Mouse (Mus musculus) kidney, postnatal 14 days (tissue): ENCODE data around the gene Prr5.

Experiments
- DNase-seq: peaks from one replicate; pipeline ENCODE4 v3.0.0; 2022; ENCODE audit warnings: mixed read lengths

Prr5 gene

DNA sequence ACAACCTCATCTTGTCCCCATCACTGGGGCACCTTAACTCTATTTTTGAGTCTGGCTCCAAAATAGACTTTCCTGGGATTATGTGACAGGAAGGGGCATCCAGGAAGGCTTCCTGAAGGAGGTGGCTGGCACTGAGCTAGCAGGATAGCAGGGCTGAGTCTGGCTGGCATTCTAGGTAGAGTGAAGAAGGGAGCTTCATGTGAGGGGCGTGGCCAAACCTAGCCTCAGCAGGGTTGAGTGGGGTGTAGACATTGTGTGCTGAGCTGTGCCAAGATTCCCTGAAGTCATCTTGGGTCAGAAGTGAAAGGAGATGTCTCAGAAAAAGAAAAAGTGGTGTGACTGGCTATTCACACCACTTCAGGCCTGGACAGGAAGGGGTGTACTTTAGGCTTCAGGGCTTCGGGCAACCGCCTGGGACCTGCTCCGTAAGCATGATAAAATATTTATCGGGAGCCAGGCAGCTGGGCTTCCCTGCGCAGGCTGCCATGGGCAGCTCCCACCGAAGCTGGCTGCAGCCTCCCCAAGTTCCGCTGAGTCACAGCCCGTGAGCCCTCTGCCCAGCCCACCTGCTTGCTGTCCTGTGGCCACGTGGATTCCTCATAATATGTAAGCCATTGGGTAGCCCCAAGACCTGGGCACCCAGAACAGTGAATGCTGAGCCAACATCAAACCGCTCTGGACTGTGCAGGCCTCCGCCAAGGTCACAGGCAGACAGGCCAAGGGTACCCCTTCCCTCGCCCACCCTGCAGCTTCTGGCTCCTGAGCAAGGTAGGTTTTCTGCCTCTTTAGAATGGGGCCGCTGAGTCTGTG lies at the start of gene Prr5:
Gene Prr5, plus strand, starts transcription at position 683 of the 810 bp plus-strand sequence.
- peak; percentile 81 for DNase-seq

DNA sequence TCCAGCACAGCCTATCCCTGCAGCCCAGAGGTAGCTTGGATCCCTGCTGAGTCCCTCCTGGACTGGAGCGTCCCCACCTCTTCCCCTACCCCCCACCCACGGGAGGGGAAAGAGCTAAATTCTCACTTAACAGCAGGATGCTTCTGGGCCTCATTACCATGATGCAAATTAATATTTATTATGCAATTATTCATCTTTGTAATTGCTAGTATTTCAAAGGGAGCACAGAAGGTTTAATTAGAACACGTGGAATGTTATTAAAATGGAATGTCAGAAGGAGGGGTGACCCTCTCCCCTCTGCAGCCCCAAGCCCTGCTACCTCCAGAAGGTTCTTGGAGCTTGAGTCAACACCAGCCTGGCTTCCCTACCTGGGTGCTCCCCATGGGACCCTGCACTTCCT lies 49.4 kb upstream of the Prr5 start:
- DNase-seq, result no peak

DNA sequence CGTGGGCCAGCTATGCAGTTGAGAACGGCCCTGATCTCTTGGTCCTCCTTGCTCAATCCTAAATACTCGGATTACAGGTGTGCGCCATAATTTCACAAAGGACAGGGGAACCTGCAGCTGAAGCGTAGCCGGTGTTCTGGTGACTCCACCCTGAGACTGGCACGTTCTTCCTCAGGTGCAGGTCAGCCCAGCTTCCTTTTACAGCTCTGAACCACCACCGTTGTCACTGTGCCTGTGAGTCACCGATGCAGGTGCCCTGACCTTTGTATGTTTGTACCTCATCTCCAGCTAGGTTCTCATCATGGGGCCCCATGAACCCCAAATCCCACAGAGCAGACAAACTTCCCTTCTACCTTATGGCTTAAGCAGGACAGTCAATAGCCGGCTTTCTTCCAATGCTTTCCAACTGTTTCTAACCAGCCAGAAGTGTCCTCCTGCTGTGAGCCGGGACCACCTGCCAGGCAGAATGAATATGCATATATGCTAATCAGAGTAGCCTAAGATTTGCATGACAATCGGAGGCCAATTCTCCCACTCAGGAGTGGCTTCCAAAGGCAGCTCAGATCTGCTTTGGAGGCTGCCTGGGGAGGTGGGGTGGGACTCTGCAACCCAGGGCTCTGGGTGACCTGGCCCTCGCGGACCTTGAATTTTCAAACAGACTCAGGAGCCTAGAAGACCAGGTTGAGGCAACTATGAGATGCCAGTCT lies 47.5 kb upstream of the Prr5 start:
- DNase-seq, result no peak

DNA sequence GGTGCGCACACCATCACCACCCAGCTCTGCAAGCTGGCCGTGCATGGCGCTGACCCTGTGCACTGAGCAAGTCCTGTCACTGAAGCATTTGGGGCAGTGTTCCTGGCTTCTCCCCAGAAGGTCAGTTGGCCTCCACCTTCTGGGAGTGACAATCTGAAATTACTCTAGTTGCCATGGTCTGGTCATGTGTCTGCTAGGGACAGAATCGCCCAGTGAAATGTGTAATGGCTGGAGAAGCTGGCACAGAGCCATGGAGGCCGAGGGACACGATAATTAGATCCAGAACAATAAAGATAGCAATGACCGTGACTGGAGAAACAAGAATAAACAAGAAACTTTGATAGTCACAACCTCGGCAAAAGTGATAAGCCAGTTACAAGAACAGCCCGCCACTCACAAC lies 44.5 kb upstream of the Prr5 start:
- DNase-seq, result peak; percentile 63

DNA sequence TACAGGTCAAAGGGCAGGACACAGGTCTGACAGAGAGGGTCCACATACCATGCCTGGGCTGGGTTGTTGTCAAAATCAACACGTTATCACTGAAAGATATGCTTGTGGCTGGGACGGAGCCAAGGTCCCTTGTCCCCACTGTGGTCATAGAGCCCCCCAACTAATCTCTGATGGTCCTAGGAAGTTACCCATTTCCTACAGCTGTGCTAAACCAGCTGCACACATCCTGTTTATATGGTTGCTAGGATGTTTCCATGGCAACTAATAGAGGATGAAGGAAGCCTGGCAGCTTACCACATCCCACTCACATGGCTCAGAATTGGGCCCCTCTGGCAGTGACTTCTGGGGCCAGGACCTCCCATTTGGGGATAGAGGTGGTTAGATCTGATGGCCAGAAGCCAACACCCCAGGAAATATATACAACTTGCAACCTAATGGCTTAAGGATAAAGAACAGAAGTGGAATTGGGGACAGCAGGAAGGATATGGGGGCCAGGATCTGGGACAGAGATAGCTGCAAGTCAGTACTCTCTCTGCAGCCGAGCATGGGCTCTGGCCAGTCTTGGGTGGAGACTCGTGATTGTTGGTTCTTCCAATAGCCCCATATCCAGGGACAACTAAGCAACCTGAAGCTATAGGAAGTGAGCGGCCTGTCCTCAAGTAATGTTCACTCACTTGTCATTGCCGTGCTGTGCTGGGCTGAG lies 43.6 kb upstream of the Prr5 start:
- DNase-seq, result peak; percentile 64

DNA sequence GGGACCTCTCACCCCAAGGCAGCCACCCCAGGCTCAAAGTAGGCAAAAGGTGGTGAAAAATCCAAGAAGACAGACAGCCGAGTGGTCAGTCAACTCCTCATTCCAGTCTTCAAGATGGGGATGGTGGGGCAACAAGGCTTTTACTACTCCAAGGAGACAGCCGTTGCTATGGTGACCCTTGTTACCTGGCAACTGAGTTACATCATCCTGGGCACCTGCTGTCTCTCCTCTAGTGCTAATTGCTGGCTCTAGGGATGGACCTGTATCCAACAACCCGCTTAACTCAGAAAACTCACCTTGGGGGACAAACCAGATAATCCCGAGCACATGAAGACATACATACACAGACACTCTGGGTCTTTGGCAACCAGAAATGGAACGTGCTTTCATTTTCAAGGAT lies 42.1 kb upstream of the Prr5 start:
- DNase-seq, result no peak

DNA sequence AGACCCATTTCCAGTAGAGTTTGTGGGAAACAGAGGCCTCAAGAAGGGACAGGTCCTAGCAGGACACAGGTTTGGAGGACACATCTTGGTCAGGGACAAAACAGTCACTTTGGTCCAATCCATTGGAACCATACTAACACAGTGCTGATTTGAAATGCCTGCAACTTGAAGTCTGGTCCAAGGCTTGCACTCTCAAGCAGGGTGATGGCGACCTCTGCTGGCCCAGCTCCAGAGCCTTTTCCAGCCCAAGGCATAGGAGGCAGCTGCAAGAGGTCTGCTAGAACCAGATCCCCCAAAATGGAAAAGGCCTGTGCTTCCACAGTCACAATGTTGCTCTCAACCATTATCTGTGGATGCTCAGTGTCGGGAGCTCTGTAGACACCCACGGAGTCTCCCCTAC lies 39.7 kb upstream of the Prr5 start:
- DNase-seq, result peak; percentile 72

DNA sequence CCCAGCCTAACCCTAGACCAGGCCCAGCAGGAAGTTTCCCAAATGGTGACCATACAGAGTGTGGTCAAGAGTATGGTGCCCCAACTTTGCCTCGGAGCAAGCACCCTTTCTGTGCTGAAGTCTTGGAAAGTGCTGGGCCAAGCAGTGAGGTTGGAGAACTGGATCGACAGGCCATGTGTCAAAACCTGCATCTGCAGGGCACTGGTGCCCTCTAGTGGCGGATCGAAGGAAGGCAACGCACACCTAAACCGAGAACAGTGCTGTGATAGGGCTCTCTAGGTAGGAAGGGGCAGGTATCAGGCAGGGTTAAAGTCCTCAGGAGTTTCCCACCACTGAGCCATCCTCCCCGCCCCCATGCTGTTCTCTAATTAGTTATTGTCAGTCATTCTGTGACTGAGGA lies 37.9 kb upstream of the Prr5 start:
- DNase-seq, result peak; percentile 83

DNA sequence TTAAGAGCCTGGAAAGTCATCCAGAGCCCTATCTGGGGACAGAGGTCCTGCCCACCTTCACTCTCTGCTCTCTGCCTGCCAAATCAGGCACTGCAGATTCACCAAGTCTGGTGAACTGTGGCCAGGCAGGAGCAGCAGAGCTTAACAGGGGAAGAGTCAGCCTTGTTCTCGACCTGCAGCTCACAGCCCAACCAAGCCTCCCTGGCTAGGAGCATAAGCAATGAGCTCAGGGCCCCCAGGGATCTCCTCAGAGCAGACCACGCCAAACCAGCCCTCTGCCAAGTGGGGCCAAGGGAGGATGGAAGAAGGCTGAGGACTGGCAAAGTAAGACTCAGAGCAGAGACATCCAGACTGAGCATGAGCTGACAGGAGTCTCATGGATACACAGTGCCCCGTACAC lies 35.1 kb upstream of the Prr5 start:
- DNase-seq, result peak; percentile 37

DNA sequence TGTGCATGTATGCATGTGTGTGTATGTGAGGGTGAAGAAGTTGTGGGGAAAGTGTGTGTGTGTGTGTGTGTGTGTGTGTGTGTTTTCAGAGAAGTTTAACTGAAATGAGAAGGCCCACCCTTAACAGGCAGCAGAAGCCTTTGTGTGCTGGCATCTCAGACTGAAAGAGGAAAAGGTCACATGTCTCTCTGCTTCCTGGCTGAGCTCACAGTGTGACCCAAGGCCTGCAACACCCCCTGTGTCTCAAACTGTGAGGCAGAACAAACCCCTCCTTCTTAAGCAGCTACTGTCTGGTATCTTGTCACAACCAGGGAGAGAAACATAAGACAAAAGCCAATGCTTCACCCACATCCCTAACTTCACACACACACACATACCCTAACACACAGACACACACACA lies 31.0 kb upstream of the Prr5 start:
- DNase-seq, result peak; percentile 45

DNA sequence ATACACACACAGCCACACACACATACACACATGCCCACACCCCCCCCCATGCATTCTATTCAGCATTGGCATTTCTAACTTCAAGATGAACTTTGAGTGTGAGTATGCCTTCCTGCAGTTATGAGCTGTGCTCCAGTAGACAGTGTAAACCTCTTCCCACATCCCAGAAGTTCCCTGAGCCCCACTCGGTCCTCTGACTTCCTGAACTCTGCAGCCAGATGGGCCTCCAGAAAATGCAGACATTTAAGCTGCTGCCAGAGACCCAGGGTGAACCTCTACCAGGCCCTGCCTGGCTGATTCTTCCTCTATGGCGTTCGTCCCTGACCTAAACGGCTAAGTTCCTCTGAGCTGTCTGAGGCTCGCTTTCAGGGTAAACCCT lies 30.4 kb upstream of the Prr5 start:
- DNase-seq, result no peak

DNA sequence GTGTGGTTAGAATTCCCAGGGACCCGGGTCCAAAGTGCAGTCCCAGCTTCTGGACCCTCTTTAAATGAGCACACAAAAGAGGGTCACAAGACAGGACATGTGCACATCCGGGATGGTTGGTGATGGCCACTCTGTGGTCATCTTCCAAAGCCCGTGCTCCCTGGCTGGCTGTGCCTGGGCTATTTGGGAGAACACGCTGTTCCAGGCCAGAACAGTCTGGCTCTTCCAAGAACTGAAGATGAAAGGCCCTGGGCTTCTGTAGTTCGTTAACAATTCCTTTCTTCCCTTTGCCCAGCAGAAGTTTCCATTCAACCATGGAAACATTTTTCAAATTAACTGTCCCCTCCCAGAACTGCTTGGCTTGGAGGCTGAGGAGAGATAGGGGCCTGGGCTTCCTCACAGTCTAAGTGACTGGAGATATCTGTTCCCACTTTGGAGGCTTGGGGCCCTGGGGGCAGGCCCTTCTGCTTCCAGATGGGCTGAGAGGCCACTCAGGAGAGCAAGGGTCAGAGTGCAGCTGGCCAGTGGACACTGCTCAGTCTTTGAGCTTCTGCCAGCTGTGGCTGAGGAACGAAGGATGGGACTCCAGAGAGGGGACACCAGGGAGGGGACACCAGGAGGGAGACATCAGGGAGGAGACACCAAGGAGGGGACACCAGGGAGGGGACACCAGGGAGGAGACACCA lies 29.8 kb upstream of the Prr5 start:
- DNase-seq, result peak; percentile 76

DNA sequence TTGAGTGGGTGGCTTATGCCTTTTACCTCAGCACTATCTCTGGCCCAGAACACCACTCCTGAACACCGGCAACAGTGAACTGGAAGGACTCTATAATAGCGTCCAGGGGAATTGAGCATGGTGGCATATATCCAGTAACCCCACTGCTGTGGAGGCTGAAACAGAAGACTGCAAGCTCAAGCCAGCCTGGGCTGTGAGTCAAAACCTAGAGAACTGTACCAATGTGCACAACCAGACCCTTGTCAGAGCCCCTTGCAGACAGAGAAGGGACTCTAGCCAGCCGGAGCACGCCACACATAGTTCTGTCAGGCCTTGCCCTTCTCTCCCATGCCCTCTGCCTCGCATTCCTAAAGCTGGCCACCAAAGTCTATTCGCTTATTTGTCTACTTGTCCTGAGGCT lies 28.7 kb upstream of the Prr5 start:
- DNase-seq, result no peak

DNA sequence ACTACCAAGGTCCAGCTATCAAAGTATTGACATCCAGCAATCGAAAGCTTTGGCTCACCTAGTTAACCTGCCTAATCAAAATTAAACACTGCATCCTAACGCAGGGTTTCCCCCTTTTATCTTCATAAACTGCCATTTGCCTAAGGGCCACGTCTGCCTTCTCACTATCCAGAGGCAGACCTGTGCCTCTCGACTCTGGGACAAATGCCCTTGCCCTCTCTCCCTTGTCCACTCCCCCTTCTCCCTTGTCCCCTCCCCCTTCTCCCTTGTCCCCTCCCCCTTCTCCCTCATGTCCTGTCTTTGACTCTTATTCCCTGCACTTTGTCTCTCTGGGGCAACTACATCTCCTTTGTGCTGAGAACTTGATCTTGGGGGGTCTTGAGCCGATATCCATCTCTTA lies 28.3 kb upstream of the Prr5 start:
- no peak for DNase-seq

DNA sequence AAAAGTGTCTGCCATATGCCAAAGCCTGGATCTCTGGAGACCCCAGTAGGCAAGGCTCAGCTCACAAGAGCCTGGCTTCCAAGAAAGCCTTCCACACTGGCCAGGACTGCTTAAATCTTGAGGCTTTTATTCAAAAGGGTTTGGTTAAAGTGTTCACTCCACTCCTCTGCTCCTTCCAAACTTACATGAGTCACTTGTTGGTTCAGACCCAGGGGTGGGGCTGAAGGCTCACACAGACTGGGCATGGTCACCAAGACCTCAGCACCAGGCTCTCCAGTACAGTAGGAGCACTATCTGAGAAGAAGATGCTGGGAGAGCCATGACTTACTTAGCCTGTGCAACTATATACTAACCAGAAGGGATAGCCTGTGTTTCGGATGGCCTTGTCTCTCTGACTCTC lies 27.5 kb upstream of the Prr5 start:
- DNase-seq, result no peak

DNA sequence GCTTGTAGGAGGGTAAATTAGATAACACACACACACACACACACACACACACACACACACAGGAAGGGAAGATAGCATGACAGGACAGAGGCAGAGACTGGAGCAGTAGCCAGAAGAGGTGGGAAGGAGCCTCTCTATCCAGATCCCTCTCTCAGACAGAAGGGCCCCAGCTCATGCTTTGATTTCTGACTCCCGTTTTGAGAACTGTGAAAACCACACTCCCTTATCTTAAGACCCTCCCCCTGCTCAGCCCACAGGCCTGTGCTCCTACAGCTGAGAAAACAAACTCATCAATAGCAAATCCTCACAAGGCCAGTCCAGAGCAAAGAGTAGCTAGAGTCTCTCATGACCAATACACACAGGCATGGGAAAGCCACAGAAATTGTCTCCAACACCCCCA lies 26.2 kb upstream of the Prr5 start:
- DNase-seq, result no peak

DNA sequence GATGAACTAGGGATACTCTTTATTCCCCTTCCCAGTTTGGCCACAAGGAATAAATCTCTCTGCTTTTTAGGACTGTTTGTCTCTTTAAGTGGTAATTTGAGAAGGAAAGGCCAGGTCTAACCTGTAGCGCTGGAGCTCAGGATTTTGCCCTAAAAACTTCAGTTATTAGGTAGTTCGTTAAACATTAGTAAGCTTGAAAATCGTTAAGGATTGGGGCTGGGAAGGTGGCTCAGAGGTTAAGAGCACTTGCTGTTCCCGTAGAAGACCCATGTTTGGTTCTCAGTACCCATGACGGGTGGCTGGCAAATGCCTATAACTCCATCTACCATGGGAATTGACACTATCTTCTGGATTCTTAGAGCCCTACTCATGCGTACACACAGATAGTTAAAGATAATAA lies 17.9 kb upstream of the Prr5 start:
- DNase-seq, result no peak

DNA sequence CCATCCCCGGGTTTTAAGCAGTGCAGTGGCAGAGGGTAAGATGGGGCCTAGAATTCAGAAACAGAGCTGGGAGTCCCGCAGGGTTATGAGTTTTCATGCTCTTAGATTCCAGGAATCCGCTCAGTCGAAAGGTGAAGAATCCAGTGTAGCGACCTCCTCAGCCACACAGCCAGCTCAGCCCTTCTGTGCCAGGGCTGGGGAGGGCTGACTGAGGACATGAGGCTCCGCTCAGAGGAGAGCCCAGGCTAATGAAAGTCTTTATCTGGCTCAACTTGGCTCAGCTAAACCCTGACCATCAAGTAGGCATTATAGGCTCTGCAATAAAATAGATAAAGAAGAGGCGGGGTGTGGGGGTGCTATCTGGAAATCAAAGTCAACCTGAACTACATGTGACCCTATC lies 16.3 kb upstream of the Prr5 start:
- DNase-seq, result peak; percentile 23

DNA sequence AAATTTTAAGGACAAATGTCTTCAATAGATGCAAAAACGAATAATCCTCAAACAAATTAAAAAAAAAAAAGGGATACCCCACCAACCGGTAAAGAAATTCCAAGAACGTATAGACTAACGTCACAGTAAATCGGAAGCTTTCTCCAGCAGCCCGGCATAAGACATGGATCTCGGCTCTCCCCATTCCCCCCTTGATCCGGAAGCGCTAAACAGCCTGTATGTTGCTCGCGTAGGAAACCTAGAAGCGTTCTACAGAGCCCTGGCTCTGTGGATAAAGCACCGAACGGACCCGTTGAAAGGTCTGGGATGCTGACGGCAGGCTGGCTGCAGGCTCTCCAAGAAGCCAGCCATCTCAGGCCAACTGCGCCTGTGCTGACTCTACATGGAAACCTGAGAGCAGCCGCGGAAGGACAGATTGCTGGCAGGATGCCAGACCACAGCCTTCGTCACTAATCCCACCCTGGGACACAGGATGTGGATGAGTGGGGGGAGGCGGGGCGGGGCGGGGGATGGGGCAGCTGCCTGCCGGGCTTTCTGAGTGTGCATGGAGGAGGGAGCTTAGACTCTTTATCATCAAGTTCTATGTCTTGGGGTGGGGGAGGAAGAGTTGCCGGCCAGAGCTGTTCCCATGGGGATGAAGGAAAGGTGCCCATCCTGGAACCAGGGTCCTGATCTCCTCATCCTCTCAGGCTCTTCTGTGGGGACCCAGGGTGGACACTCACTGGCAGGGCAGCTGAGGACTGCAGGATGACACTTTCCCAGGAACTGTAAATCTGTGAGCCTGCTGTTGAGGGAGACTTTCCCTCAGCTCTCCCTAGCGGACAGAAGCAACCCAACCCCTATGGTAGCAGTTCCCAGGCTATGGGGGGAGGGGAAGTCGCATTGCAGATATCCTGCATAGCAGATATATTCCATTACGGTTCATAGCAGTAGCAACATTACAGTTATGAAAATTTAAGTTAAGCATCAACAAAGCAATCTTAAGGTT lies 15.1 kb upstream of the Prr5 start:
- DNase-seq, result peak; percentile 91

DNA sequence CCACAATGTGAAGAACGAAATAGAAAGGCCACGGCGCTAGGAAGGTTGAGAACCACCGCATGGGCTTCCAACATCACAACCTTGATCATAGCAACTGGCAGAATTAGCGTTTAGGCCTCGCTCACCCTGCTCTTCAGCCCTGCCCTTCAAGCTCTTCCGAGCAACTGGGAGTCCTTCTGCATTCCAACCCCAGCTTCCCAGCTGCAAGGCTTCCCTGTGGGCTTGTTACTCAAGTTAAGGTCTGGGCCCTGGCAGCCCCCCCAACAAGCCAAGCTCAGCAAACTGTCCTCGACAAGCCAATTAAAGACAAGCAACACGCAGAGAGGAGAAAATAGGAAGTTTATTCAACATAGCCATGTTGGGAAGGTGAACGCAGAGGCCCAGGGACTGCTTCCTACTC lies 14.4 kb upstream of the Prr5 start:
- DNase-seq, result peak; percentile 29

DNA sequence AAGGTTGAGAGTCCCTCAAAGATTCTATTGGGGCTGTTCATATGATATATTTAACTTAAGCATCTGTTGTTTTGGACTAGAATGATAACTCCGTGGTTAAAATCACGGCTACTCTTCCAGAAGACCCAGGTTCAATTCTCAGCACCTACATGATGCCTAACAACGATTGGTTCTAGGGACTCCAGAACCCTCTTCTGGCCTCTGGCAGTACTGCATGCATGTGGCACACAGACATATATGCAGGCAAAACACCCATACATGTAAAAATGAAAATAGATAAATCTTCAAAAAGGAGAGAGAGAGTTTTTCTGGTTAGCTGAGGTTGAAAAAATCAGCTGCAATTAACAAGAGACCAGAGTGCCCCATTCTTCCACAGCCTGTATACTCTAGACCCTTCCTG lies 12.7 kb upstream of the Prr5 start:
- no peak for DNase-seq
